Mouse (Mus musculus) left cerebral cortex, postnatal 4 days (tissue): Measurements from ENCODE around the gene Ppp2r5e. TPM values are rescaled to one million over a fixed set of nuclear protein-coding genes. Genes with fewer than 3 reads are reported as not detected.

Source experiments
- DNase-seq: peaks from one replicate; pipeline ENCODE4 v3.0.0-alpha.2; 2022
- intact Hi-C: fragments of 180-260 bp; cut with DNase I; formaldehyde crosslinking; loops from one replicate; pipeline ENCODE4 v1.15.1; 2025
- total RNA-seq, 2 experiments: library from RNA; stranded (reverse); gene quantifications; 2 replicates each; pipeline ENCODE4 v1.2.3; 2021

Gene Ppp2r5e
- total RNA-seq, 2 experiments from 2014 or later: 93.4 to 94.3 TPM

- intact Hi-C loops: loop anchor here (10.0 kb wide), 1 partner anchor 69 kb away; no protein-coding TSS in a partner anchor
These were observed 12.3 kb downstream of the Ppp2r5e start for GRCm38 (mm10) chr12:75583776-75584175.

GRCm38 (mm10) chr12:75579076-75579475, 17.0 kb downstream of the Ppp2r5e start:
- DNase-seq: no peak
- intact Hi-C loops: no loop called here

More at GRCm38 (mm10) chr12:75583776-75584175, 12.3 kb downstream of the Ppp2r5e start:
- DNase-seq: no peak

DNA sequence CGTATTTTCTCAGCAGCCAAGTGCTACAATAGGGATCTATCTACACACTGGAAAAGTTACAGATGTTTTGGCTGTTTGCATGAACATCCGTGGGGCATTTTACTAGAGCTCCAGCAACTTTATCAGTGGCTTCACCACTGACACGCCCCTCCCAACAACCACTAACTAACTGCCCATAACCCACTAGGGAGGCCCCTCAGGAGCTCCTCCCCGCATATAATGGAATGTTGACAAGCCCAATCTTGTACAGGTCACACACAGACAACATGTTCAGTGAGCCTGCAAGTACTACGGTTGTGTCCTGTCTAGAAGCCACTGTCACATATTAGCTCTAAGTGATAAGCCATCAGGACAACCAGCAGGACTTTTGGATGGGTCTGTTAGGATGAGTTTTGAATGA, 18.8 kb downstream of the Ppp2r5e start:
- no peak for DNase-seq

GRCm38 (mm10) chr12:75572271-75572670, 23.8 kb downstream of the Ppp2r5e start:
- peak; percentile 35 for DNase-seq
- intact Hi-C loops: no loop called here

More for the DNA sequence above, 18.8 kb downstream of the Ppp2r5e start:
- intact Hi-C loops: no loop called here

- DNase-seq: no peak
- intact Hi-C loops: no loop called here
These were observed 25.9 kb downstream of the Ppp2r5e start for GRCm38 (mm10) chr12:75570138-75570537.

- intact Hi-C loops: no loop called here
- DNase-seq: no peak
These were observed 28.3 kb downstream of the Ppp2r5e start for GRCm38 (mm10) chr12:75567745-75568144.

- intact Hi-C loops: no loop called here
- DNase-seq: no peak
These were observed 30.3 kb downstream of the Ppp2r5e start for GRCm38 (mm10) chr12:75565756-75566155.

GRCm38 (mm10) chr12:75564498-75564897, 31.5 kb downstream of the Ppp2r5e start:
- DNase-seq: no peak
- intact Hi-C loops: no loop called here

DNA sequence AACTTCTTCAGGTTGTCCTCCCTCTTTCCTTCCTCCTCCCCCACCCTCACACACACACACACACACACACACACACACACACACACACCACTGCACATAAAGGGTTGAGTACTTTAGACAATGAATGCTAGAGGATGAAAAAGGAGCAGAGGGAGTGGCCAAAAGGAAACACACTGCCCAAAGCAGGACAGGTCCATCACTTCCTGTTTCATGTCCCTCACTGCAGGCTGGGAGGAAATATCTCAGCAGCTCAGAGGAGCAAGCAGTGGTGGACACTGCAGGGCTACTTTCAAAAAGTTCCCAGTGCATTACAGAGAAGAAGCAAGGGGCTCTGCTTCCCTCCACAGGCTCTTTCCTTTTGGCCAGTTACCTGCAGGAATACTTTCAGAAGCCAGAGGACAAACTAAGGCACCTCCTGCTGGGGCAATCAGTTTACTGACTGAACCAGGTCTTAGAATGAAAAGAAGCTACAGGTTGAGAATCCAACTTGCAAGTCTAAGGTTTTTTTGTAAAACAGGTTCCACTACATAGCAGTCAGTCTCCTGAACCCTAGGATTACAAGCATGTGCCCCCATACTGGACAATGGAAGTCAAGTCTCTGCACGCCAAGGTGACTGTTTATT, 32.9 kb downstream of the Ppp2r5e start:
- intact Hi-C loops: no loop called here
- no peak for DNase-seq

DNA sequence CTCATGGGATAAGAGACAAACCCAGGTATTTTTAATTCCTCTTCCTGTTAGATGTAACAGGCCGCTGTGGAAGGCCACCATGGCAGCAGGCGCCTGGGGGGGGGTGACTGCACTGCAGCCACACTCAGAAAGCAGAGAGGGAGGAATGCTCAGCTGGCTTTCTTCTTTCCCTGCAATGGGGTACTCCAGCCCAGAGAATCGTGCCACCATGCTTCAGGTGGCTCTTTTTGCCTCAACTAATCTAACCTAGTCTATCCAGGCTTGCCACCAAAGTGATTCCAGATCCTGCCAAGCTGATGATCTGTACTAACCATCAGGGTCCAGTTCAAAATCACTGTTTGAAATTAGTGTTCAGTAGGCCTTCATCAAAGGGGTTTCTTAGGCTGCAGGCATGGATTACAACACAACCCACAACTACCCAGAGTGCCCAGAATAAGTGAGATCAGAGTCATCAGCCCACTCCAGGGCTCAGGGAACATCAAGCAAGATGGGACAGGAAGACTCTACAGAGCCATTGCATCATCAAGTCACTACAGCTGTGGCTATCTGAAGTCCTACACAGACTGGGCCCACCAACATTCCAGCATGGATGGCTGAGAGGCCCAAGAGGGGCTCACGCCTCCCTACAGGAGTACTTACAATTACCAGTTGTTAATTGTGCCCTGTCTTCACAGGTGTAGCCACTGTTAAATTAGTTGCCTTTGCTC, 35.2 kb downstream of the Ppp2r5e start:
- intact Hi-C loops: no loop called here
- no peak for DNase-seq

GRCm38 (mm10) chr12:75559196-75559595, 36.8 kb downstream of the Ppp2r5e start:
- DNase-seq: no peak
- intact Hi-C loops: no loop called here

- intact Hi-C loops: no loop called here
- DNase-seq: peak; percentile 85
These were observed 38.2 kb downstream of the Ppp2r5e start for GRCm38 (mm10) chr12:75557813-75558212.

GRCm38 (mm10) chr12:75555032-75555431, 41.0 kb downstream of the Ppp2r5e start:
- DNase-seq: no peak
- intact Hi-C loops: no loop called here

DNA sequence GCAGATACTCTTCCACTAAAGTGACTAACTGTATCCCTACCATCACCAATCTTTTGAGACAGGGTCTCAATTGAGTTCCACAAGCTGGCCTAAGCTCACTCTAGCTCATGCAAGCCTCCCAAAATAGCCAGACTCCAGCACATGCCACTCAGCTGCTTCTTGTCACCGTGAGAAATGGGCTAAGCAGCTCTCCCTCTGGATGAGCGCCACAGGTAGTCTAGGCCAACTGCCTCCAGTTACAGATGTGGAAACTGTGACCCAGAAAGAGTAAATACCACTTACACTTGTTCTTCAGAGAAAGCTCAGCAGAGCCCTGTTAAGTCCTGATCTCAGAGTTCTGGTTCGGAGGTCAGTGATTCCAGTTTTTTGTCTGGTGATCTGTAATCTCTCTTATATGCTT, 43.7 kb downstream of the Ppp2r5e start:
- no peak for DNase-seq
- intact Hi-C loops: no loop called here

GRCm38 (mm10) chr12:75551671-75552070, 44.4 kb downstream of the Ppp2r5e start:
- intact Hi-C loops: no loop called here
- DNase-seq: no peak

GRCm38 (mm10) chr12:75548999-75549398, 47.0 kb downstream of the Ppp2r5e start:
- no peak for DNase-seq
- intact Hi-C loops: no loop called here

DNA sequence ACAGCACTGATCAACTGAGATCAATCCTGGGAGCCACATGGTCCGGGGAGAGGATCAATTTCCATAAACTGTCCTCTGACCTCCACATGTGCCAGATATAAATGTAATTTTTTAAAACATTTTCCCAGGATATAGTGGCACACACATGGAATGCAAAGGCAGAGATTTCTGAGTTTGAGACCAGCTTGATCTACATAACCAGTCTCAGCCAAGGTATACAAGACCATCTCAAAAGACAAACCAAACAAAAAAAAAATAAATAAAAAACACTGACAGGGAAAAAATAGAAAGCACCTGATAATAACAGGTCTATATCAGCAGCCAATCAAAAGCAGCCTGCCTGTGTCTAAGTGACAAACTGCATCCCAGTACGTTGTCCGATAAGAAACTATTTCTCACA, 48.9 kb downstream of the Ppp2r5e start:
- DNase-seq: no peak
- intact Hi-C loops: no loop called here

DNA sequence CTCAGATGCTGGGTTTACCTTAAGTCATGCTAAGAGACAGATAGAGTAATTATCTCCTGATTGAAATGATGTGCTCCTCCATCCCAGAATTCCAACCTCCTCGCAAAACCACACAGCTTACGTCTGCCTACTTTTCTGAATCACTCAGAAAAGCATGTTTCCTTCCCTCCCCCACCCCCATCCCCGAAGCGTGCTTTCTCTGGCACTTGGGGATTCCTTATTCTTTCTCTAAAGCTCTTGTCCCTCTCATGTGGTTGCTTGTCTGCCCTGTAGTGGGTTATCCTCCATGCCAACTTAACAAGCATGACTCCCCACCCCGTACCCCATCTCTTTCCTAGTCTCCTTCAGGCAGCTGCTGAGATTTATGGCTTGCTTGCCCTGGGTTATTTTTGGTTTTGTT, 49.8 kb downstream of the Ppp2r5e start:
- intact Hi-C loops: no loop called here
- no peak for DNase-seq

- intact Hi-C loops: no loop called here
- no peak for DNase-seq
These were observed 50.6 kb downstream of the Ppp2r5e start for GRCm38 (mm10) chr12:75545431-75545925.

GRCm38 (mm10) chr12:75544666-75545065, 51.4 kb downstream of the Ppp2r5e start:
- intact Hi-C loops: no loop called here
- DNase-seq: no peak

GRCm38 (mm10) chr12:75544259-75544658, 51.8 kb downstream of the Ppp2r5e start:
- intact Hi-C loops: no loop called here
- DNase-seq: no peak

DNA sequence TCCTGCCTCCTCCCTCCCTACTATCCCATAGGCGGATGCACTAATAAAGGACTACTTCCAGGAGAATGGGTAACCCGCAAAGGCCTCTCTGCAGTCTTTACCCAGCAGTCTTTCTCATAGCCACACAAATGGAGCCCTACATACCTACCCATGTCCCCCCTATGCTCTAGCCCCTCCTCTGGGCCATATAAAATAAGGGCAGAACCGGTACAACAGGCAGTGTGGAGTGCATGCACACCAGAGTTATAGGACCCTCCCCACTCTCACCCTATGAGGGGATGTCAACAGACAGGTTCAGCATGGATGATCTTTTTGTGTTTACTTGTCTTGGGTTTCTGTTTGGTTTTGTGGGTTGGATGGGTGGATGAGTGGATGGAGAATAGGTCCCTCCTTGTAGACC, 52.7 kb downstream of the Ppp2r5e start:
- intact Hi-C loops: no loop called here
- DNase-seq: no peak
